Mouse (Mus musculus): ENCODE results near the gene Aldh1a3. TPM values are rescaled to one million over a fixed set of nuclear protein-coding genes. Genes with fewer than 3 reads are reported as not detected.

Aldh1a3 gene
- polyA plus RNA-seq, 1 experiment, result 10.7 TPM

DNA sequence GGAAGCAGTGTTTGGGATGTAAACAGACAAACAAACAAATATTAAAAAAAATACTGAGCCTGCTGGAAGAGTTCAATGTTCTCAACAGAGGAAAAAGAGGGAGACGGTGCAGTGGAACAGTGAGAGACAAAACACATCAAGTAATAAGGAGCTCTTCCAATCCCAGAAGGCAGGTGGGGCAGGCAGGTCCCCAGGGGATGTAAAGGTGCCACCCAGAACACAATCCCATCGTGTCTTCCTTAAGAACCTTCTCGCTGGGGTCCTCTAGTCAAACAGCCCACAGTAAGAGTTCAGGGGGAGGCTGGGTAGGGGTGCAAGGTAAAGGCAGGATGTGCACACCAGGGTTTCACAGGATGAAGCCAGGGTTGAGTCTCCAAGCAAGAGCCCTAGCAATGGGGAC lies 53.9 kb downstream of the Aldh1a3 start:
- no peak for TF ChIP-seq CTCF (conservative IDR thresholded peaks at IDR 0.05; ENCODE audit: insufficient read depth, insufficient read length, low read depth, low read length)
- no peak for TF ChIP-seq POLR2A (IDR thresholded peaks at IDR 0.05; ENCODE audit: low read depth, low read length)
- peaks cover 21% of the 10 kb centered on the region for H3K4me1 ChIP-seq (ENCODE audit: control insufficient read depth, insufficient read depth, low read length)
- no peaks in the 10 kb centered on the region for H3K36me3 ChIP-seq (ENCODE audit: control insufficient read depth, insufficient read depth, low read length)
- DNase-seq, result no peak
- H3K27me3 ChIP-seq (replicated peaks; ENCODE audit: control insufficient read depth, insufficient read depth, low read length), result no peaks in the 10 kb centered on the region
- H3K4me3 ChIP-seq (ENCODE audit: insufficient read depth, low read depth, low read length), result no peak overlapping the region
- no peak overlapping the region for H3K27ac ChIP-seq (ENCODE audit: insufficient read depth, low read depth, low read length)
- WGBS, result 96% methylated on average over 3 of the region's 3 CpGs

DNA sequence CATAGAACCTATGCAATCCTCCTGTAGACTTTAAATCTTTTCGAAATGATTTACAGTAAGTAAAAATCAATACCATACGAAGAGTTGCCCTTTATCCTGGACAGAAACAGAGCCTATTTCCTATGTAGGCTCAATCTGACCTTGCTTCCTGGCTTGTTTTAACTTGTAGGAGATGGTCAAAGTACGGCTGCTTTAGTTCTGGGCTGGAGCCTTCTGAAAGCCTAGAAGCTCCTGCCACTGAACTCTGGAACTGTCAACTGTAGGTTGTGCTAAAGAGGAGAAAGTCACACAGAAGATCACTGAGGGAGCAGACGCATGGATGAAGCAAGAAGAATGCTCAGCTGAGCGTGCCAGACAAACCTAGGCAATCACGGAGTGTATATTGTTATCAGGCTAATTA lies 56.3 kb downstream of the Aldh1a3 start:
- Histone ChIP-seq H3K27ac (ENCODE audit: insufficient read depth, low read depth, low read length) (peak overlapping the region; percentile 39; the same call in 1 of the 2 replicates), H3K4me1 (ENCODE audit: control insufficient read depth, insufficient read depth, low read length) (peaks cover 11% of the 10 kb centered on the region), H3K36me3 (ENCODE audit: control insufficient read depth, insufficient read depth, low read length) (no peaks in the 10 kb centered on the region), H3K4me3 (ENCODE audit: insufficient read depth, low read depth, low read length) (no peak overlapping the region), H3K27me3 (replicated peaks; ENCODE audit: control insufficient read depth, insufficient read depth, low read length) (no peaks in the 10 kb centered on the region)
- TF ChIP-seq CTCF (conservative IDR thresholded peaks at IDR 0.05; ENCODE audit: insufficient read depth, insufficient read length, low read depth, low read length) (no peak), POLR2A (IDR thresholded peaks at IDR 0.05; ENCODE audit: low read depth, low read length) (no peak)
- DNase-seq, result peak; percentile 36
- WGBS, result 66% methylated on average over 6 of the region's 6 CpGs

DNA sequence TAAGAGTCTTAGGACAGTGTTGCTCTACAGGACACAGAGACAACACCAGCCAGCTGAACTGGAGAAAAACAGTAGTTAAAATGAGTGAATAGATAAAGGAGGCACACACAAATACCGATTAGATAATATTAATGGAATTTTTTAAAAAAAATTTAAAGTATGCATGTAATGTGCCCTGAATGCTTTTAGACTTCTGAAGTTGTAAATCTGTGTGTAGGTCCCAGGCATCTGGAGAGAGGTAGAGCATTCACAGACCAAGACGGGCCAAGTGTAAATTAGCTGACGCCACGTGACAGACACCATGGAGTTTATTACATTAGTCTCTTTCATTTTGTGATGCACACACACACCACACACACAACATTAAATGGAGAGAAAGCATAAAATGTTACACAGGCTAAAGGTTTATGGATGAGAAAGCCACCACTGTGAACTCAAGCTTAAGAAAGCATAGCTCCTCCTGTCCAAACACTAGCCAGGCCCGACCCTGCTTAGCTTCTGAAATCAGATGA lies 57.3 kb downstream of the Aldh1a3 start:
- Histone ChIP-seq H3K27ac (ENCODE audit: insufficient read depth, low read depth, low read length) (peak overlapping the region; percentile 84), H3K27me3 (replicated peaks; ENCODE audit: control insufficient read depth, insufficient read depth, low read length) (no peaks in the 10 kb centered on the region), H3K36me3 (ENCODE audit: control insufficient read depth, insufficient read depth, low read length) (no peaks in the 10 kb centered on the region), H3K4me3 (ENCODE audit: insufficient read depth, low read depth, low read length) (no peak overlapping the region), H3K4me1 (ENCODE audit: control insufficient read depth, insufficient read depth, low read length) (peaks cover 11% of the 10 kb centered on the region)
- peak; percentile 28 for DNase-seq
- no peak for TF ChIP-seq CTCF (conservative IDR thresholded peaks at IDR 0.05; ENCODE audit: insufficient read depth, insufficient read length, low read depth, low read length)
- TF ChIP-seq POLR2A (IDR thresholded peaks at IDR 0.05; ENCODE audit: low read depth, low read length), result no peak
- 49% methylated on average over 5 of the region's 5 CpGs for whole genome bisulfite sequencing

DNA sequence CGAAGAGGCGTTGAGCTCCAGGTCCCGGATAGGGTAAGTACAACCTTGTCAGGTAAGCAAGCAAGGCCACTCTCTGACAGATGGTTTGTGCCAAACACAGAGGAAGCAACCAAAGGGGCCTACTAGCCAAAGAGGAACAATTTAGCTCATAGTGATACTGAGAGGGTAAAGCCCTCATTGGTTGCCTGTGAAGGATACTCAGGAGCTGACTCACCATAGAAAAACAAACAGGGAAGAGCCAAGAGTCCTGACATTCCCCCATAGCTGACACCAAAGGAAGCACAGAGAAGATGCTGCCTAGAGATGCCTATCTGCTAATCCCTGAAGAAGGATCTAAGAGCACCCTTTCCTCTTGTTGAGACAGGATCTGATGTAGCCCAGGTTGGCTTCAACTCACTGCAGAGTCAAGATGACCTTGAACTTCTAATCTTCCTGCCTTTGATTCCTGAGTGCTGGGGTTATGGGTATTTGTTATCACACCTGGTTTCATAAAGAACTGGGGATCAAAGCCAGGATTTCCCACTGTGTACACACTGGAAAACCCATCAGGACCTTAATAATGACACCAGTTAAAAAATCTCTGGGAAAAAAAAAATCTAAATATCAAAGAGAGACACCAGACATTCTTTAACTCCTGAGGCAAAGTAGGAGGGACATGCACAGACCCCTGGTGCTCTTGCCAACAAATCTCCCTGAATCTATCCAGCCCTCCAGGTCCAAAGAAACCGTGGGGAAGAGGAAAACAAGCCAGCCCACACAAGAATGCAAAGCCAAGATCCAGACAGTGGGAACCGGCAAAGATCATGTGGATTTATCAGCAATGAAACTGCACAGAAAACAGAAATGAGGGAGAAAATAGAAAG lies 58.0 kb downstream of the Aldh1a3 start:
- Histone ChIP-seq H3K27ac (ENCODE audit: insufficient read depth, low read depth, low read length) (peak overlapping the region; percentile 84), H3K36me3 (ENCODE audit: control insufficient read depth, insufficient read depth, low read length) (no peaks in the 10 kb centered on the region), H3K4me1 (ENCODE audit: control insufficient read depth, insufficient read depth, low read length) (peaks cover 11% of the 10 kb centered on the region), H3K27me3 (replicated peaks; ENCODE audit: control insufficient read depth, insufficient read depth, low read length) (no peaks in the 10 kb centered on the region), H3K4me3 (ENCODE audit: insufficient read depth, low read depth, low read length) (no peak overlapping the region)
- no peak for TF ChIP-seq CTCF (conservative IDR thresholded peaks at IDR 0.05; ENCODE audit: insufficient read depth, insufficient read length, low read depth, low read length)
- no peak for TF ChIP-seq POLR2A (IDR thresholded peaks at IDR 0.05; ENCODE audit: low read depth, low read length)
- peak; percentile 44 for DNase-seq
- 68% methylated on average over 5 of the region's 5 CpGs for WGBS

DNA sequence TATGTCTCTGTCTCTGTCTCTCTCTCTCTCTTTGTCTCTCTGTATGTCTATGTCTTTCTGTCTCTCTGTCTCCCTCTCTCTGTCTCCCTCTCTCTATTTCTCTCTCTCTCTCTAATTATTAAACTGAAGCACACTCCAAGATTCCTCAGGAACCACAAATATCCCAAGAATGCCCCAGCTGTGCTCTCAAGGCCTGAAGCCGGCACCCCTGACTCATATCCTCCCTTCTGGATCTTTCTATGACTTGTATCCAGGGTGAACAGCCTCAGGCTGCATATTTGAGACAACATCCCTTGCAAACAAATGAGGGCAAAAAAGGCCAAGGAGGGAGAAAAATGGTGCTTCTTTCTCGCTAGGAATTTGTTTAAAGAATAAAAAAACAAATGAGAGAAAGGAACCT lies 61.4 kb downstream of the Aldh1a3 start, which contains the start of gene Gm10974:
Gene Gm10974, plus strand, starts transcription at position 2 of the 400 bp plus-strand sequence.
- 33% methylated on average over 2 of the region's 2 CpGs for WGBS
- H3K27ac ChIP-seq (ENCODE audit: insufficient read depth, low read depth, low read length), result peak within 1 kb of the TSS; percentile 52; the same call in 1 of the 2 replicates
- no peaks in the 10 kb centered on the region for H3K27me3 ChIP-seq (replicated peaks; ENCODE audit: control insufficient read depth, insufficient read depth, low read length)
- peaks cover 8% of the 10 kb centered on the region for H3K4me1 ChIP-seq (ENCODE audit: control insufficient read depth, insufficient read depth, low read length)
- H3K36me3 ChIP-seq (ENCODE audit: control insufficient read depth, insufficient read depth, low read length), result no peaks in the 10 kb centered on the region
- DNase-seq, result peak; percentile 71
- no peak within 1 kb of the TSS for H3K4me3 ChIP-seq (ENCODE audit: insufficient read depth, low read depth, low read length)
- no peak for TF ChIP-seq CTCF (conservative IDR thresholded peaks at IDR 0.05; ENCODE audit: insufficient read depth, insufficient read length, low read depth, low read length)
- no peak for TF ChIP-seq POLR2A (IDR thresholded peaks at IDR 0.05; ENCODE audit: low read depth, low read length)

DNA sequence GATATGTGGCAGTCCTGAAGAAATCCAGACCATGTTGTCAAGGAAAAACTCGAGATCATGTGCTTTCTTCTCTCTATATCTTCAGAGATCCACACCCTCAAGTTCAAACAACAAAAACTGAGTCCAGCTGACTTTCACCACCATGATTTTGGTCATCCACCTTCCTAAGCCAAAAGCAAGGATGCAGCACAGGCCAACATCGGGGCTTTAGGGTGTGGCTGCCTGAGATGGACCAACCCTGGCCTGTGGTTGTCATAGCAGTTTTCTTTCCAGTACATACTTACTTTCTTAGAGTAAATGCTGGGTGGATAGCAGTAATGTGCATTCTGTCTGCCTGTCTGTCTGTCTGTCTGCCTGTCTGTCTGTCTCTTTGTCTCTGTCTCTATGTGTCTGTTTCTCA lies 61.9 kb downstream of the Aldh1a3 start:
- Histone ChIP-seq H3K4me3 (ENCODE audit: insufficient read depth, low read depth, low read length) (no peak overlapping the region), H3K36me3 (ENCODE audit: control insufficient read depth, insufficient read depth, low read length) (no peaks in the 10 kb centered on the region), H3K27me3 (replicated peaks; ENCODE audit: control insufficient read depth, insufficient read depth, low read length) (no peaks in the 10 kb centered on the region), H3K27ac (ENCODE audit: insufficient read depth, low read depth, low read length) (peak overlapping the region; percentile 52; the same call in 1 of the 2 replicates), H3K4me1 (ENCODE audit: control insufficient read depth, insufficient read depth, low read length) (peaks cover 8% of the 10 kb centered on the region)
- TF ChIP-seq CTCF (conservative IDR thresholded peaks at IDR 0.05; ENCODE audit: insufficient read depth, insufficient read length, low read depth, low read length) (no peak), POLR2A (IDR thresholded peaks at IDR 0.05; ENCODE audit: low read depth, low read length) (no peak)
- 62% methylated on average over 2 of the region's 2 CpGs for WGBS
- no peak for DNase-seq

DNA sequence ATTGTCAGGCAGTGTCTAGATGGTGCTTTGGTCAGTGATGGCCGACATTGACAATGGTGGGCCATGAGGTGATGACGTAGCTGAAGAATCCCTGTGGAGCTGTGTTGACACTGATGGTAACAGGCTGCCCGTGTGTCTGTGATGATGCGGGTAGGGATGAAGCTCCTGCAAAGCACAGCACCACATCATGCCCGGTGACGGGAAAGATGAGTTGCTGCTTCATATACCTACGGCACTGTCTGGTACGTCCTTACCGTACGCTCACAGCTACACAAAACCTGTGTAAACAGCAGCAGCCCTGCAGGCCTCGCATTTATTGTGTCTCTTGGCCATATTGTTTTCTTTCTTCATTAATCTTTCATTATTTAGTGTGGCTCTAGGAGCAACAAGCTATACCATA lies 62.8 kb downstream of the Aldh1a3 start:
- WGBS, result 97% methylated on average over 11 of the region's 11 CpGs
- Histone ChIP-seq H3K27me3 (replicated peaks; ENCODE audit: control insufficient read depth, insufficient read depth, low read length) (no peaks in the 10 kb centered on the region), H3K27ac (ENCODE audit: insufficient read depth, low read depth, low read length) (no peak overlapping the region), H3K4me3 (ENCODE audit: insufficient read depth, low read depth, low read length) (no peak overlapping the region), H3K4me1 (ENCODE audit: control insufficient read depth, insufficient read depth, low read length) (peaks cover 6% of the 10 kb centered on the region), H3K36me3 (ENCODE audit: control insufficient read depth, insufficient read depth, low read length) (no peaks in the 10 kb centered on the region)
- TF ChIP-seq POLR2A (IDR thresholded peaks at IDR 0.05; ENCODE audit: low read depth, low read length) (no peak), CTCF (conservative IDR thresholded peaks at IDR 0.05; ENCODE audit: insufficient read depth, insufficient read length, low read depth, low read length) (no peak)
- DNase-seq, result no peak

All from kidney, adult 2 months (tissue).